Mouse (Mus musculus) bone marrow, adult 2 months (tissue): ENCODE results near the gene Rrm2. TPM values are rescaled to one million over a fixed set of nuclear protein-coding genes. Genes with fewer than 3 reads are reported as not detected.

Source experiments
- H3K27ac ChIP-seq: fragments of 200-500 bp; 2 replicates; pipeline ENCODE4 v1.5.1; 2012; ENCODE audit warnings: low read depth, mild to moderate bottlenecking, control low read depth, inconsistent platforms, low read length; ENCODE audit not compliant: control insufficient read depth, poor library complexity, insufficient read depth
- H3K4me1 ChIP-seq: fragments of 200-500 bp; 2 replicates; pipeline ENCODE4 v1.6.1; 2011; ENCODE audit warnings: low read length; ENCODE audit not compliant: control insufficient read depth, insufficient read depth
- H3K4me3 ChIP-seq: fragments of 200-500 bp; replicated peaks from 2 replicates; pipeline ENCODE3; 2011; ENCODE audit warnings: mild to moderate bottlenecking, low read depth, low read length, control low read depth; ENCODE audit not compliant: control insufficient read depth
- CTCF ChIP-seq: fragments of 200-500 bp; IDR thresholded peaks from 2 replicates; pipeline ENCODE4 v1.5.1; 2011; ENCODE audit warnings: low read length, control low read depth; ENCODE audit not compliant: control insufficient read depth, insufficient read depth
- POLR2A ChIP-seq: fragments of 200-500 bp; IDR thresholded peaks from 2 replicates; pipeline ENCODE4 v1.6.1; 2011; ENCODE audit warnings: low read depth, mild to moderate bottlenecking, control low read depth, low read length, borderline replicate concordance; ENCODE audit not compliant: control insufficient read depth
- WGBS: fragments of 180-500 bp; shearing (Covaris S2); methylation state at CpG from one replicate; pipeline ENCODE4 v1.1.7; 2018; 5-methylcytosine and 5-hydroxymethylcytosine counted together
- polyA plus RNA-seq: library from polyadenylated mRNA; stranded (reverse); fragments of >200 nt; gene quantifications from 2 replicates; pipeline ENCODE4 v1.2.4, GENCODE M21; 2011; ENCODE audit warnings: low replicate concordance; ENCODE audit not compliant: missing spikeins, insufficient read depth, insufficient read length

Gene Rrm2
- polyA plus RNA-seq, 1 experiment: 203 TPM

GRCm38 (mm10) chr12:24709831-24710508, 1.9 kb downstream of the Rrm2 start:
- TF ChIP-seq CTCF: no peak
- peak overlapping the region; percentile 100 for H3K4me3 ChIP-seq
- 29% methylated on average over 5 of the region's 5 CpGs for WGBS
- H3K27ac ChIP-seq: no peak overlapping the region; the same call in 1 of the 2 replicates
- peaks cover 3% of the 10 kb centered on the region for H3K4me1 ChIP-seq

- H3K4me1 ChIP-seq: peaks cover 3% of the 10 kb centered on the region; the same call in 1 of the 2 replicates
- TF ChIP-seq CTCF (peak; percentile 75), POLR2A (no peak)
- no peak overlapping the region; the same call in 1 of the 2 replicates for H3K27ac ChIP-seq
- peak overlapping the region; percentile 45 for H3K4me3 ChIP-seq
- WGBS: 54% methylated on average over 5 of the region's 5 CpGs
Observed at GRCm38 (mm10) chr12:24710672-24711071, 2.6 kb downstream of the Rrm2 start.

- peaks cover 3% of the 10 kb centered on the region; the same call in 1 of the 2 replicates for H3K4me1 ChIP-seq
- 89% methylated on average over 8 of the region's 8 CpGs for WGBS
- TF ChIP-seq CTCF (no peak), POLR2A (no peak)
- H3K4me3 ChIP-seq: no peak overlapping the region
- H3K27ac ChIP-seq: no peak overlapping the region
Observed at GRCm38 (mm10) chr12:24712396-24712795, 4.4 kb downstream of the Rrm2 start.

- Histone ChIP-seq H3K4me1 (no peaks in the 10 kb centered on the region; the same call in 1 of the 2 replicates), H3K27ac (peak overlapping the region; percentile 22; the same call in 1 of the 2 replicates), H3K4me3 (no peak overlapping the region)
- no peak for TF ChIP-seq POLR2A
- no peak for TF ChIP-seq CTCF
- 68% methylated on average over 5 of the region's 5 CpGs for WGBS
Observed at GRCm38 (mm10) chr12:24714579-24715255, 6.7 kb downstream of the Rrm2 start.

GRCm38 (mm10) chr12:24715268-24715896, 7.3 kb downstream of the Rrm2 start:
- Histone ChIP-seq H3K27ac (no peak overlapping the region; the same call in 1 of the 2 replicates), H3K4me1 (no peaks in the 10 kb centered on the region; the same call in 1 of the 2 replicates), H3K4me3 (no peak overlapping the region)
- TF ChIP-seq POLR2A (no peak), CTCF (no peak)
- WGBS: 56% methylated on average over 2 of the region's 2 CpGs

- Histone ChIP-seq H3K4me1 (no peaks in the 10 kb centered on the region), H3K27ac (no peak overlapping the region), H3K4me3 (no peak overlapping the region)
- 55% methylated on average over 4 of the region's 4 CpGs for WGBS
- TF ChIP-seq CTCF: peak; percentile 80
- no peak for TF ChIP-seq POLR2A
Observed at GRCm38 (mm10) chr12:24716721-24717301, 8.8 kb downstream of the Rrm2 start.

GRCm38 (mm10) chr12:24723434-24723833, 15.4 kb downstream of the Rrm2 start:
- H3K4me1 ChIP-seq: no peaks in the 10 kb centered on the region; the same call in 1 of the 2 replicates
- no peak overlapping the region for H3K27ac ChIP-seq
- no peak overlapping the region for H3K4me3 ChIP-seq
- WGBS: 18% methylated on average over 2 of the region's 2 CpGs
- TF ChIP-seq CTCF (no peak), POLR2A (no peak)

- H3K4me3 ChIP-seq: no peak overlapping the region
- H3K27ac ChIP-seq: no peak overlapping the region
- TF ChIP-seq CTCF (no peak), POLR2A (no peak)
- WGBS: 27% methylated on average over 4 of the region's 4 CpGs
- no peaks in the 10 kb centered on the region; the same call in 1 of the 2 replicates for H3K4me1 ChIP-seq
Observed at GRCm38 (mm10) chr12:24723859-24724258, 15.8 kb downstream of the Rrm2 start.
